Mouse (Mus musculus): ENCODE data around the gene Myadm.

- TF ChIP-seq CTCF (IDR thresholded peaks at IDR 0.05; ENCODE audit: insufficient read depth, low read depth, low read length), result no peak
- TF ChIP-seq POLR2A (IDR thresholded peaks at IDR 0.05; ENCODE audit: insufficient read depth, low read depth, low read length), result no peak
Observed at GRCm38 (mm10) chr7:3331171-3331570, 42.3 kb downstream of the Myadm start.
